Mouse (Mus musculus): ENCODE results near the gene Epb41l4b. TPM values are rescaled to one million over a fixed set of nuclear protein-coding genes. Genes with fewer than 3 reads are reported as not detected.

Epb41l4b gene
- polyA plus RNA-seq, 1 experiment from 2014 or later, result 2.9 TPM

DNA sequence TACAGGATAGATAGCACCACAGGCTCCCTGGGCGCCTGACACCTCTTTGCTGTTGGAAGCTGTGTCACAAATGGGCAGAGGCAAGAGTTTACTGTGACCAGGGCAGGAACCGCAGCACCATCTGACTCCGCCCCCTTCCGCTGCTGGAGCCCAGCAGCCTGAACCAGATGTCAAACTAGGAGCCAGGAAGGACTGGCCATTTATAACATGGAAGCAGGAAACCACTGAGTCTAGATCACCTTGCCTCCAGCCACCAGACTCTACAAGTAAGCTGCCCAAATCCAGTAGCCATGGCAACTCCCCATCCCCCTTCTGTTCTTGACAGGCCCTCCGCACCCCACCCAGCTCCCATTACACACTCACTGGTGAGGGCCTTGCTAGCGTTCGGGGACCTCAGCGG is 102.8 kb downstream of the Epb41l4b start:
- no peak overlapping the region for H3K4me2 ChIP-seq (ENCODE audit: low read depth, severe bottlenecking)
- H3K27ac ChIP-seq (replicated peaks; ENCODE audit: low read depth, low read length), result no peak overlapping the region
- no peak overlapping the region for H3K9ac ChIP-seq (ENCODE audit: low read length)
- no peak overlapping the region for H3K4me3 ChIP-seq (ENCODE audit: low read depth, low read length)
- DNase-seq (ENCODE audit: low spot score) (peak; percentile 52), ATAC-seq (ENCODE audit: insufficient number of reproducible peaks, low FRiP score, low TSS enrichment, low read depth) (0 out of 2 replicates have a peak, but pooled peaks have one; percentile 51)
- H3K4me1 ChIP-seq (ENCODE audit: control insufficient read depth, insufficient read depth, low read length), result peaks cover 7% of the 10 kb centered on the region
- 53% methylated on average over 8 of the region's 8 CpGs for WGBS
- no peaks in the 10 kb centered on the region for H3K27me3 ChIP-seq (ENCODE audit: control insufficient read depth, insufficient read depth, low read length)
- H3K36me3 ChIP-seq (ENCODE audit: control insufficient read depth, insufficient read depth, low read length), result no peaks in the 10 kb centered on the region
- no peaks in the 10 kb centered on the region for H3K9me3 ChIP-seq (ENCODE audit: control insufficient read depth, low read length)

- Histone ChIP-seq H3K4me1 (ENCODE audit: control insufficient read depth, insufficient read depth, low read length) (peaks cover 7% of the 10 kb centered on the region), H3K27me3 (ENCODE audit: control insufficient read depth, insufficient read depth, low read length) (no peaks in the 10 kb centered on the region), H3K9ac (ENCODE audit: low read length) (peak overlapping the region; percentile 22; the same call in 1 of the 2 replicates), H3K9me3 (ENCODE audit: control insufficient read depth, low read length) (no peaks in the 10 kb centered on the region), H3K27ac (replicated peaks; ENCODE audit: low read depth, low read length) (no peak overlapping the region), H3K4me2 (ENCODE audit: low read depth, severe bottlenecking) (peak overlapping the region; percentile 39), H3K4me3 (ENCODE audit: low read depth, low read length) (no peak overlapping the region), H3K36me3 (ENCODE audit: control insufficient read depth, insufficient read depth, low read length) (no peaks in the 10 kb centered on the region)
- WGBS, result 18% methylated on average over 23 of the region's 23 CpGs
- DNase-seq (ENCODE audit: low spot score), result peak; percentile 50
- no peak for ATAC-seq (ENCODE audit: insufficient number of reproducible peaks, low FRiP score, low TSS enrichment, low read depth)
Observed at GRCm38 (mm10) chr4:57039127-57040031, 103.9 kb downstream of the Epb41l4b start.

DNA sequence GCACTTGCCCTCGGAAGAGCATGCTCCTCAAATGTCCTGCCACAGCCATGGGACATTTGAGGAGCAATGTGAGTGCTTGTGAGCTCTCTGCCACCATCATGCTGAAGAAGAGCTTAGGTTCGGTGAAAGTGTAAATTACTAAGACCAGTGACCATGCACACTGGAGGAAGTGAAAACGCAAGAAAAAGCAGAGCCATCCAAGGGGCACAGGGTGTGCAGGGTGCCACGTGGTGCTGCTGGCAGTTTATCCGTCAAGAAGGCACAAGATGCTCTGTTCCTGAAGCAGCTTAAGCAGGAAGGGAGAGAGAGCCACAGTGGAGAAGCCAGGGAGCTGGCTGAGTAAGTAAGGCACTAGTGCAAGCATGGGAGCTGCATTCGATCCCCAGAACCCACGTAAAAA is 105.7 kb downstream of the Epb41l4b start:
- Histone ChIP-seq H3K36me3 (ENCODE audit: control insufficient read depth, insufficient read depth, low read length) (no peaks in the 10 kb centered on the region), H3K4me1 (ENCODE audit: control insufficient read depth, insufficient read depth, low read length) (peaks cover 7% of the 10 kb centered on the region), H3K27me3 (ENCODE audit: control insufficient read depth, insufficient read depth, low read length) (no peaks in the 10 kb centered on the region), H3K27ac (replicated peaks; ENCODE audit: low read depth, low read length) (no peak overlapping the region), H3K4me2 (ENCODE audit: low read depth, severe bottlenecking) (no peak overlapping the region), H3K9ac (ENCODE audit: low read length) (no peak overlapping the region), H3K9me3 (ENCODE audit: control insufficient read depth, low read length) (no peaks in the 10 kb centered on the region), H3K4me3 (ENCODE audit: low read depth, low read length) (no peak overlapping the region)
- DNase-seq (ENCODE audit: low spot score), result no peak
- ATAC-seq (ENCODE audit: insufficient number of reproducible peaks, low FRiP score, low TSS enrichment, low read depth), result no peak
- WGBS, result 77% methylated on average over 7 of the region's 7 CpGs

DNA sequence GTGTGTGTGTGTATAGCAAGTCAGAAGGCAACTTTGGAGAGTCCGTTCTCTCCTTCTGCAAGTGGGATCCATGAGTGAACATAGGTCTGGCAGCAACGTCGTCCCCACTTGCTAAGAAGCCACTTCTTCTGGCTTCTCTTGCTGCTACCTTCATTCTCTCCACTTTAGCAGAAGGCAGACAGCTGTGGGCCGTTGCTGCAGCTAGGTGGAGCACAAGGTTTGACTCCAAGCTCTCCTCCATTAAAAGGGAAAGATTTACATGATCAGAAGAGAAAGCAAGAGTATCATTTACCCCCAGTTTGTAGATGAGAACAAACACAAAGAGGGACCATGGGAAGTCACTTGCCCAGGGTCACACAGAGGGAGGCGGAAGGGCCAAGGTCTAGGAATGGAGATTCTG is 109.1 kb downstream of the Epb41l4b start:
- H3K27ac ChIP-seq (replicated peaks; ENCODE audit: low read depth, low read length), result no peak overlapping the region
- H3K4me3 ChIP-seq (ENCODE audit: low read depth, low read length), result no peak overlapping the region
- ATAC-seq (ENCODE audit: insufficient number of reproducible peaks, low FRiP score, low TSS enrichment, low read depth) (no peak), DNase-seq (ENCODE audit: low spot score) (no peak)
- peaks cover 1% of the 10 kb centered on the region; the same call in 1 of the 2 replicates for H3K4me1 ChIP-seq (ENCODE audit: control insufficient read depth, insufficient read depth, low read length)
- WGBS, result 83% methylated on average over 5 of the region's 5 CpGs
- H3K9me3 ChIP-seq (ENCODE audit: control insufficient read depth, low read length), result no peaks in the 10 kb centered on the region
- no peaks in the 10 kb centered on the region for H3K27me3 ChIP-seq (ENCODE audit: control insufficient read depth, insufficient read depth, low read length)
- no peak overlapping the region for H3K4me2 ChIP-seq (ENCODE audit: low read depth, severe bottlenecking)
- H3K9ac ChIP-seq (ENCODE audit: low read length), result no peak overlapping the region
- no peaks in the 10 kb centered on the region for H3K36me3 ChIP-seq (ENCODE audit: control insufficient read depth, insufficient read depth, low read length)

DNA sequence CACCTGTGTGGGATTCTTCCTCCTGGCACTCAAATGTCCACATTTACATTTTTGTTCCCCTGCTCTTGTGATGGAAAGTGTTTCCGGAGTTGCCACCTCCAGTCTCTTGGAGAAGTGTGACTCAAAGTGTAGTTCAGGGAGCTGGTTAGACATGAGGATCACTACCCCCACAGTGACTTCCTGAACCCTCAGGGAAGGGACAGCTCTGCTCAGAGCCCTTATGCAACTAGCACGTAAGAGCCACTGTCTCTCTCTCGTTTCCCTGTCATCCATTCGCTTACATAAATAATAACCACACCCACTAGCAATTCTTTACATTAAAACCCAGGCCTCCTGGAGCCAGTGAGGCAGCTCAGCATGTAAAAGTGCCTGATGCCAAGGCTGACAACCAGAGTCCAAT is 111.8 kb downstream of the Epb41l4b start:
- H3K27me3 ChIP-seq (ENCODE audit: control insufficient read depth, insufficient read depth, low read length), result no peaks in the 10 kb centered on the region
- no peak for ATAC-seq (ENCODE audit: insufficient number of reproducible peaks, low FRiP score, low TSS enrichment, low read depth)
- no peak for DNase-seq (ENCODE audit: low spot score)
- H3K27ac ChIP-seq (replicated peaks; ENCODE audit: low read depth, low read length), result no peak overlapping the region
- H3K4me1 ChIP-seq (ENCODE audit: control insufficient read depth, insufficient read depth, low read length), result no peaks in the 10 kb centered on the region
- H3K36me3 ChIP-seq (ENCODE audit: control insufficient read depth, insufficient read depth, low read length), result no peaks in the 10 kb centered on the region
- H3K4me2 ChIP-seq (ENCODE audit: low read depth, severe bottlenecking), result no peak overlapping the region
- no peak overlapping the region for H3K9ac ChIP-seq (ENCODE audit: low read length)
- no peak overlapping the region for H3K4me3 ChIP-seq (ENCODE audit: low read depth, low read length)
- 72% methylated on average over 4 of the region's 4 CpGs for WGBS
- no peaks in the 10 kb centered on the region for H3K9me3 ChIP-seq (ENCODE audit: control insufficient read depth, low read length)

DNA sequence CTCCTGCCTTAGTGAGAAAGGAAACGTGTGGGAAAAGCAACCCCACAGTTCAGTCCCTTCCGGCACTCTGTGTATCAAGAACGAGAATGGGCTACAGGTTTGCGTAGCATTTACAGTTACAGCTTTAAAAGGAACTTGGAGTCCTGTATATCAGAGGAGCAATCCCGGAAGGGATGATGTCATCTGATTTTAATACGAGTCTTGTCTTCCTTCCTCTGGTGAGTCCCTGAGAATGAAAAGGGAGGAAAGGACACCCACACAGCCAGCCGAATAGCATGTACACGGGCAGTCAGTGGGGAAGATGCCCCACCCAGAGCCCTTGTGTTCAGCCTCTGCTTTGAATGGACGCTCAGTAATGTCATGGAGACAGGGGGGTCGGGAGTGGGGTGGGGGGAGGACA is 115.3 kb downstream of the Epb41l4b start:
- 77% methylated on average over 10 of the region's 10 CpGs for WGBS
- Histone ChIP-seq H3K27ac (replicated peaks; ENCODE audit: low read depth, low read length) (no peak overlapping the region), H3K4me3 (ENCODE audit: low read depth, low read length) (no peak overlapping the region), H3K4me2 (ENCODE audit: low read depth, severe bottlenecking) (no peak overlapping the region), H3K9ac (ENCODE audit: low read length) (no peak overlapping the region), H3K9me3 (ENCODE audit: control insufficient read depth, low read length) (no peaks in the 10 kb centered on the region), H3K36me3 (ENCODE audit: control insufficient read depth, insufficient read depth, low read length) (no peaks in the 10 kb centered on the region), H3K27me3 (ENCODE audit: control insufficient read depth, insufficient read depth, low read length) (no peaks in the 10 kb centered on the region), H3K4me1 (ENCODE audit: control insufficient read depth, insufficient read depth, low read length) (peaks cover 8% of the 10 kb centered on the region; the same call in 1 of the 2 replicates)
- ATAC-seq (ENCODE audit: insufficient number of reproducible peaks, low FRiP score, low TSS enrichment, low read depth) (no peak), DNase-seq (ENCODE audit: low spot score) (no peak)

- DNase-seq (ENCODE audit: low spot score) (peak; percentile 37), ATAC-seq (ENCODE audit: insufficient number of reproducible peaks, low FRiP score, low TSS enrichment, low read depth) (no peak)
- H3K4me2 ChIP-seq (ENCODE audit: low read depth, severe bottlenecking), result no peak overlapping the region
- H3K36me3 ChIP-seq (ENCODE audit: control insufficient read depth, insufficient read depth, low read length), result no peaks in the 10 kb centered on the region
- no peaks in the 10 kb centered on the region for H3K27me3 ChIP-seq (ENCODE audit: control insufficient read depth, insufficient read depth, low read length)
- H3K9me3 ChIP-seq (ENCODE audit: control insufficient read depth, low read length), result no peaks in the 10 kb centered on the region
- H3K4me1 ChIP-seq (ENCODE audit: control insufficient read depth, insufficient read depth, low read length), result peaks cover 8% of the 10 kb centered on the region; the same call in 1 of the 2 replicates
- no peak overlapping the region for H3K4me3 ChIP-seq (ENCODE audit: low read depth, low read length)
- no peak overlapping the region for H3K9ac ChIP-seq (ENCODE audit: low read length)
- H3K27ac ChIP-seq (replicated peaks; ENCODE audit: low read depth, low read length), result no peak overlapping the region
- WGBS, result 40% methylated on average over 3 of the region's 3 CpGs
Observed at GRCm38 (mm10) chr4:57023527-57023926, 119.7 kb downstream of the Epb41l4b start.

DNA sequence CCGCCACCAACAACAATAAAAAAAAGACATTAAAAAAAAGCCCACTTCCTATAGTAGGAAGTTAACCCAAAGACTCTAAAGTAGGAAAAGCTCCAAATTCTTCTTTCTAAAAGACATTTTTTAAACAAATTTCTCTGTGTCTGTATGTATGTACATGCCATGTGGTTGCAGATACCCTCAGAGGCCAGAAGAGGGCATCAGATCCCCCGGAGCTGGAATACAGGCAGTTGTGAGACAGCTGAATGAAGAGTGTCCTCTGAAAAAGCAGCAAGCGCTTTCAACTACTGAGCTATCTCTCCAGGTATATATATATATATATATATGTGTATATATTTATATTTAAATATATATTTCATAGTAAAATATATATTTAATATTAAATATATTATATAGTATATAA is 121.9 kb downstream of the Epb41l4b start:
- DNase-seq (ENCODE audit: low spot score), result no peak
- Histone ChIP-seq H3K27ac (replicated peaks; ENCODE audit: low read depth, low read length) (no peak overlapping the region), H3K4me3 (ENCODE audit: low read depth, low read length) (no peak overlapping the region), H3K27me3 (ENCODE audit: control insufficient read depth, insufficient read depth, low read length) (no peaks in the 10 kb centered on the region), H3K4me2 (ENCODE audit: low read depth, severe bottlenecking) (no peak overlapping the region), H3K36me3 (ENCODE audit: control insufficient read depth, insufficient read depth, low read length) (no peaks in the 10 kb centered on the region), H3K4me1 (ENCODE audit: control insufficient read depth, insufficient read depth, low read length) (peaks cover 8% of the 10 kb centered on the region; the same call in 1 of the 2 replicates), H3K9ac (ENCODE audit: low read length) (no peak overlapping the region), H3K9me3 (ENCODE audit: control insufficient read depth, low read length) (no peaks in the 10 kb centered on the region)
- WGBS, result 83% methylated on average over 3 of the region's 3 CpGs
- no peak for ATAC-seq (ENCODE audit: insufficient number of reproducible peaks, low FRiP score, low TSS enrichment, low read depth)

Data from limb, embryonic 11.5 days (tissue).